In genomic region chr8:102664561-102664960, GRCm38 (mm10) we compare ENCODE assay signal across 8 mouse cellular contexts.
A peak's percentile ranks its signal among the peaks of the same experiment; 100 is the strongest.
DNase-seq lines count a peak whose midpoint lies in the region; TF ChIP-seq lines count a peak whose summit lies in the region.
"Not testable (repeated sequence)": the region's sequence is repeated elsewhere in the genome, so short reads cannot be mapped to it uniquely, and the experiment has no call there.

No protein-coding gene starts in this region.

- intact Hi-C loops in left cerebral cortex, adult 2 months (cut with DNase I), result not testable (repeated sequence)

- not testable (repeated sequence) for H3K4me3 ChIP-seq in layer of hippocampus, adult 2 months; left cerebral cortex, adult 2 months

- peak overlapping the region; percentile 36 for H3K27ac ChIP-seq in layer of hippocampus, adult 2 months
- peak overlapping the region; percentile 47; the same call in 1 of the 2 replicates for H3K27ac ChIP-seq in left cerebral cortex, adult 2 months

- peak; percentile 43 for DNase-seq in brain, adult 2 months (ENCODE audit: low read depth, low spot score)
- peak; percentile 24 for DNase-seq in layer of hippocampus, adult 11-12 months (ENCODE audit: low spot score)
- DNase-seq in layer of hippocampus, adult 18-20 months (ENCODE audit: low spot score in 2 of 2), result peak; percentile 35 to 54
- DNase-seq in layer of hippocampus, adult 2 months (ENCODE audit: low spot score in 2 of 2), result peak in 1 of 2 experiments; percentile 35
- DNase-seq in layer of hippocampus, adult 8-10 months (ENCODE audit: low spot score in 2 of 2), result peak; percentile 24 to 33
- peak; percentile 20 for DNase-seq in layer of hippocampus, adult 9-11 months
- DNase-seq in left cerebral cortex, adult 2 months (ENCODE audit: extremely low spot score in 1 of 2, low spot score in 2 of 2), result not testable (repeated sequence)
- peak; percentile 52 for DNase-seq in right cerebral cortex, adult 18-20 months

- TF ChIP-seq CTCF in layer of hippocampus, adult 2 months (conservative IDR thresholded peaks at IDR 0.05); left cerebral cortex, adult 2 months (IDR thresholded peaks at IDR 0.05): not testable (repeated sequence)
